Mouse (Mus musculus) lung, adult 2 months (tissue): ENCODE data around the gene Snapc5.

ENCODE experiments used
- CTCF ChIP-seq: fragments of 200-500 bp; IDR thresholded peaks from 2 replicates; pipeline ENCODE4 v1.5.1; 2011; ENCODE audit warnings: mild to moderate bottlenecking, low read length, control low read depth; ENCODE audit not compliant: insufficient read depth
- POLR2A ChIP-seq: fragments of 200-500 bp; IDR thresholded peaks from 2 replicates; pipeline ENCODE4 v1.6.1; 2011; ENCODE audit warnings: low read depth, mild to moderate bottlenecking, control low read depth, low read length, borderline replicate concordance; ENCODE audit errors: extremely low read depth

- no peak for TF ChIP-seq POLR2A
- no peak for TF ChIP-seq CTCF
These were observed 42.4 kb downstream of the Snapc5 start for GRCm38 (mm10) chr9:64221480-64221879.
